Mouse (Mus musculus) megakaryocyte, embryonic 14.5 days (primary cell): ENCODE measurements around the gene Cnst. TPM values are rescaled to one million over a fixed set of nuclear protein-coding genes. Genes with fewer than 3 reads are reported as not detected.
"Not testable (repeated sequence)": the region's sequence is repeated elsewhere in the genome, so short reads cannot be mapped to it uniquely, and the experiment has no call there.

Source experiments
- H3K27me3 ChIP-seq: replicated peaks from 2 replicates; pipeline ENCODE3; 2012; ENCODE audit warnings: inconsistent platforms
- H3K36me3 ChIP-seq: replicated peaks from 2 replicates; pipeline ENCODE3; 2012; ENCODE audit warnings: low read length, inconsistent platforms, mixed read lengths
- H3K4me1 ChIP-seq: 2 replicates; pipeline ENCODE4 v1.6.1; 2012; ENCODE audit warnings: inconsistent platforms
- H3K4me3 ChIP-seq: replicated peaks from 2 replicates; pipeline ENCODE3; 2012; ENCODE audit warnings: moderate library complexity, mild to moderate bottlenecking, inconsistent platforms
- H3K9me3 ChIP-seq: 2 replicates; pipeline ENCODE4 v1.6.1; 2012; ENCODE audit warnings: inconsistent platforms
- FLI1 ChIP-seq: IDR thresholded peaks from 2 replicates; pipeline ENCODE4 v1.6.1; 2012; ENCODE audit warnings: low read length, inconsistent platforms, mixed read lengths
- GATA1 ChIP-seq: IDR thresholded peaks from 3 replicates; pipeline ENCODE4 v1.6.1; 2012; ENCODE audit warnings: mixed read lengths, low read length, inconsistent platforms, borderline replicate concordance
- polyA plus RNA-seq: library from polyadenylated mRNA; stranded (reverse); fragments of >175 nt; gene quantifications from 2 replicates; pipeline ENCODE4 v1.2.3, GENCODE M21; 2012; ENCODE audit warnings: low replicate concordance; ENCODE audit not compliant: insufficient read depth

Gene Cnst
- polyA plus RNA-seq, 1 experiment = 7.3 TPM

GRCm38 (mm10) chr1:179629276-179629675, 83.1 kb downstream of the Cnst start:
- Histone ChIP-seq H3K4me3 (no peak overlapping the region), H3K36me3 (peaks cover 46% of the 10 kb centered on the region), H3K4me1 (peaks cover 17% of the 10 kb centered on the region), H3K9me3 (no peaks in the 10 kb centered on the region), H3K27me3 (no peaks in the 10 kb centered on the region)
- TF ChIP-seq FLI1 (no peak), GATA1 (no peak)

GRCm38 (mm10) chr1:179632746-179633413, 86.7 kb downstream of the Cnst start:
- TF ChIP-seq FLI1 = no peak
- no peak for TF ChIP-seq GATA1
- H3K9me3 ChIP-seq = no peaks in the 10 kb centered on the region

GRCm38 (mm10) chr1:179633414-179633752, 87.2 kb downstream of the Cnst start:
- Histone ChIP-seq H3K36me3 (peaks cover 5% of the 10 kb centered on the region), H3K4me3 (no peak overlapping the region), H3K9me3 (no peaks in the 10 kb centered on the region), H3K4me1 (peaks cover 14% of the 10 kb centered on the region), H3K27me3 (peaks cover 2% of the 10 kb centered on the region)
- no peak for TF ChIP-seq FLI1
- no peak for TF ChIP-seq GATA1

More at GRCm38 (mm10) chr1:179632746-179633413, 86.7 kb downstream of the Cnst start:
- Histone ChIP-seq H3K36me3 (peaks cover 10% of the 10 kb centered on the region), H3K4me1 (peaks cover 16% of the 10 kb centered on the region), H3K27me3 (peaks cover 2% of the 10 kb centered on the region), H3K4me3 (no peak overlapping the region)

GRCm38 (mm10) chr1:179634159-179634558, 88.0 kb downstream of the Cnst start:
- H3K4me3 ChIP-seq = no peak overlapping the region
- H3K27me3 ChIP-seq = peaks cover 2% of the 10 kb centered on the region
- H3K36me3 ChIP-seq = no peaks in the 10 kb centered on the region
- no peak for TF ChIP-seq FLI1
- TF ChIP-seq GATA1 = no peak
- H3K4me1 ChIP-seq = peaks cover 10% of the 10 kb centered on the region
- H3K9me3 ChIP-seq = no peaks in the 10 kb centered on the region

GRCm38 (mm10) chr1:179642726-179643125, 96.6 kb downstream of the Cnst start:
- Histone ChIP-seq H3K4me3 (no peak overlapping the region), H3K27me3 (peaks cover 16% of the 10 kb centered on the region), H3K36me3 (no peaks in the 10 kb centered on the region), H3K4me1 (peaks cover 24% of the 10 kb centered on the region), H3K9me3 (no peaks in the 10 kb centered on the region)
- no peak for TF ChIP-seq GATA1
- no peak for TF ChIP-seq FLI1

GRCm38 (mm10) chr1:179644151-179644550, 98.0 kb downstream of the Cnst start:
- peaks cover 16% of the 10 kb centered on the region for H3K27me3 ChIP-seq
- no peaks in the 10 kb centered on the region for H3K9me3 ChIP-seq
- H3K36me3 ChIP-seq = no peaks in the 10 kb centered on the region
- peaks cover 28% of the 10 kb centered on the region for H3K4me1 ChIP-seq
- TF ChIP-seq GATA1 (no peak), FLI1 (no peak)
- H3K4me3 ChIP-seq = no peak overlapping the region

GRCm38 (mm10) chr1:179645101-179645979, 99.2 kb downstream of the Cnst start:
- H3K36me3 ChIP-seq = no peaks in the 10 kb centered on the region
- TF ChIP-seq FLI1 (no peak), GATA1 (no peak)
- H3K4me3 ChIP-seq = peak overlapping the region; percentile 62
- H3K27me3 ChIP-seq = peaks cover 16% of the 10 kb centered on the region
- H3K9me3 ChIP-seq = no peaks in the 10 kb centered on the region
- H3K4me1 ChIP-seq = peaks cover 40% of the 10 kb centered on the region

GRCm38 (mm10) chr1:179645980-179646268, 99.8 kb downstream of the Cnst start:
- peaks cover 46% of the 10 kb centered on the region for H3K4me1 ChIP-seq
- peak overlapping the region; percentile 62 for H3K4me3 ChIP-seq
- no peaks in the 10 kb centered on the region for H3K36me3 ChIP-seq
- TF ChIP-seq FLI1 = no peak
- TF ChIP-seq GATA1 = no peak
- H3K27me3 ChIP-seq = peaks cover 16% of the 10 kb centered on the region
- no peaks in the 10 kb centered on the region for H3K9me3 ChIP-seq

- not testable (repeated sequence) for H3K36me3 ChIP-seq, H3K4me3 ChIP-seq, H3K9me3 ChIP-seq
- peaks cover 42% of the 10 kb centered on the region for H3K4me1 ChIP-seq
- peaks cover 10% of the 10 kb centered on the region for H3K27me3 ChIP-seq
These were observed 102.5 kb downstream of the Cnst start for GRCm38 (mm10) chr1:179648678-179649077.

GRCm38 (mm10) chr1:179649324-179649723, 103.2 kb downstream of the Cnst start:
- Histone ChIP-seq H3K4me3 (no peak overlapping the region), H3K9me3 (peaks cover 4% of the 10 kb centered on the region; the same call in 1 of the 2 replicates), H3K27me3 (peaks cover 5% of the 10 kb centered on the region), H3K4me1 (peaks cover 42% of the 10 kb centered on the region), H3K36me3 (no peaks in the 10 kb centered on the region)
- no peak for TF ChIP-seq GATA1
- TF ChIP-seq FLI1 = no peak
